In the genomic region with DNA sequence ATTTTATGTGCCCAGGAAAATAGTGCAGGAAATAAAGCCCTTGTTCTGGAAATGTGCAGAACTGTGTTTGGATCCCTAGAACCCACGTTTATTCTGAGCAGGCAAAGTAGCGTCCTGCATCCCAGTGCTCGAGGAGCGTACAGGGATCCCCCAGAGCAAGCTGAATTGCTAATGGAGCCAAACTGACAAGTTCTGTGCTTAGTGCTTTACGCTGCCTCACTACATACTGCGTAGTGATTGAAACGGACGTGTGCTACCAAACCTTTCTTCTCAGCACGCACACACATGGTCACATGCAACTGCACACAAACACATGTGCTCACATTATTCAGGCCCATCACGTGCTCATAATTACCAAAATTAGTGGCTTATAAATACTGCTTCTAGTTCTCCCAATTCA, we compare ENCODE assay signal across 20 mouse cellular contexts.
DNase-seq lines count a peak whose midpoint lies in the region; ATAC-seq and TF ChIP-seq lines count a peak whose summit lies in the region.
"Had no signal": no experiment of that assay in that cellular context is flagged by ENCODE, and none has a peak within 500 bp of the region (broad histone marks: within the 10 kb centered on the region; RNA-seq: fewer than 3 reads in every experiment).

No protein-coding gene starts in this region.

- no peak for TF ChIP-seq CTCF in cortical plate, adult 2 months (IDR thresholded peaks at IDR 0.05; ENCODE audit: extremely low read depth, insufficient read depth, low read length)

- H3K27me3 ChIP-seq in heart, embryonic 10.5 days (ENCODE audit: insufficient read depth, poor library complexity, severe bottlenecking): no peaks in the 10 kb centered on the region
- no peaks in the 10 kb centered on the region for H3K27me3 ChIP-seq in midbrain, embryonic 15.5 days (replicated peaks)
- no peaks in the 10 kb centered on the region for H3K27me3 ChIP-seq in midbrain, embryonic 11.5 days (ENCODE audit: control insufficient read depth, insufficient read depth, low read length)
- H3K27me3 ChIP-seq: embryonic facial prominence, embryonic 12.5 days; embryonic facial prominence, embryonic 15.5 days; forebrain, embryonic 15.5 days; hindbrain, embryonic 12.5 days; hindbrain, embryonic 15.5 days had no signal

- H3K4me2 ChIP-seq in midbrain, embryonic 15.5 days: no peak overlapping the region
- no peak overlapping the region for H3K4me2 ChIP-seq in midbrain, embryonic 11.5 days
- H3K4me2 ChIP-seq: embryonic facial prominence, embryonic 12.5 days; embryonic facial prominence, embryonic 15.5 days; forebrain, embryonic 15.5 days; heart, embryonic 11.5 days; hindbrain, embryonic 12.5 days; hindbrain, embryonic 15.5 days had no signal

- no peaks in the 10 kb centered on the region for H3K36me3 ChIP-seq in heart, embryonic 10.5 days
- H3K36me3 ChIP-seq in midbrain, embryonic 15.5 days (replicated peaks): no peaks in the 10 kb centered on the region
- H3K36me3 ChIP-seq in midbrain, embryonic 11.5 days (ENCODE audit: control insufficient read depth, insufficient read depth, low read length): no peaks in the 10 kb centered on the region
- H3K36me3 ChIP-seq: embryonic facial prominence, embryonic 12.5 days; embryonic facial prominence, embryonic 15.5 days; forebrain, embryonic 15.5 days; hindbrain, embryonic 12.5 days; hindbrain, embryonic 15.5 days had no signal

- whole genome bisulfite sequencing in heart, embryonic 10.5 days: 81% methylated on average over 10 of the region's 10 CpGs
- 79% methylated on average over 10 of the region's 10 CpGs for WGBS in midbrain, embryonic 15.5 days
- 90% methylated on average over 10 of the region's 10 CpGs for WGBS in midbrain, embryonic 11.5 days

- no peaks in the 10 kb centered on the region for H3K9me3 ChIP-seq in heart, embryonic 10.5 days
- H3K9me3 ChIP-seq in midbrain, embryonic 15.5 days: no peaks in the 10 kb centered on the region
- H3K9me3 ChIP-seq in midbrain, embryonic 11.5 days (ENCODE audit: control insufficient read depth, low read length): no peaks in the 10 kb centered on the region
- H3K9me3 ChIP-seq: embryonic facial prominence, embryonic 12.5 days; embryonic facial prominence, embryonic 15.5 days; forebrain, embryonic 15.5 days; hindbrain, embryonic 12.5 days; hindbrain, embryonic 15.5 days had no signal

- ATAC-seq in midbrain, embryonic 15.5 days (replicated peaks): peak; percentile 60; the same call in 1 of the 2 replicates
- no peak for ATAC-seq in midbrain, embryonic 11.5 days (ENCODE audit: low FRiP score)
- no peak for ATAC-seq in megakaryocyte, adult 5-6 weeks (ENCODE audit: poor library complexity, severe bottlenecking)
- ATAC-seq: CD4-positive, CD25-positive, alpha-beta regulatory T cell, adult 4 months; forebrain, embryonic 15.5 days had no signal

- H3K4me1 ChIP-seq in heart, embryonic 10.5 days: no peaks in the 10 kb centered on the region
- no peaks in the 10 kb centered on the region for H3K4me1 ChIP-seq in midbrain, embryonic 15.5 days
- no peaks in the 10 kb centered on the region for H3K4me1 ChIP-seq in midbrain, embryonic 11.5 days (ENCODE audit: control insufficient read depth, insufficient read depth, low read length)
- H3K4me1 ChIP-seq in cortical plate, adult 2 months (ENCODE audit: control insufficient read depth, insufficient read depth, low read length): no peaks in the 10 kb centered on the region; the same call in 1 of the 2 replicates
- H3K4me1 ChIP-seq: embryonic facial prominence, embryonic 12.5 days; embryonic facial prominence, embryonic 15.5 days; forebrain, embryonic 15.5 days; hindbrain, embryonic 12.5 days; hindbrain, embryonic 15.5 days had no signal

- no peak for TF ChIP-seq POLR2A in cortical plate, adult 2 months (IDR thresholded peaks at IDR 0.05; ENCODE audit: extremely low read depth, insufficient read depth, low read length)

- no peak overlapping the region for H3K9ac ChIP-seq in midbrain, embryonic 15.5 days
- no peak overlapping the region for H3K9ac ChIP-seq in midbrain, embryonic 11.5 days (ENCODE audit: low read length)
- H3K9ac ChIP-seq: embryonic facial prominence, embryonic 12.5 days; embryonic facial prominence, embryonic 15.5 days; forebrain, embryonic 15.5 days; hindbrain, embryonic 12.5 days; hindbrain, embryonic 15.5 days had no signal

- no peak overlapping the region for H3K4me3 ChIP-seq in heart, embryonic 10.5 days
- H3K4me3 ChIP-seq in midbrain, embryonic 15.5 days: no peak overlapping the region
- H3K4me3 ChIP-seq in midbrain, embryonic 11.5 days (ENCODE audit: low read depth, low read length): no peak overlapping the region
- H3K4me3 ChIP-seq in cortical plate, adult 2 months (ENCODE audit: insufficient read depth, low read length): peak overlapping the region; percentile 30
- H3K4me3 ChIP-seq: embryonic facial prominence, embryonic 12.5 days; embryonic facial prominence, embryonic 15.5 days; forebrain, embryonic 15.5 days; heart, adult 2 months; hindbrain, embryonic 12.5 days; hindbrain, embryonic 15.5 days had no signal

- no peak overlapping the region for H3K27ac ChIP-seq in heart, embryonic 10.5 days
- H3K27ac ChIP-seq in midbrain, embryonic 15.5 days: no peak overlapping the region
- no peak overlapping the region for H3K27ac ChIP-seq in midbrain, embryonic 11.5 days (ENCODE audit: low read depth, low read length)
- H3K27ac ChIP-seq in cortical plate, adult 2 months (ENCODE audit: insufficient read depth, low read length): no peak overlapping the region
- H3K27ac ChIP-seq: embryonic facial prominence, embryonic 12.5 days; embryonic facial prominence, embryonic 15.5 days; forebrain, embryonic 15.5 days; heart, adult 2 months; hindbrain, embryonic 12.5 days; hindbrain, embryonic 15.5 days had no signal

- DNase-seq in heart, adult 11 months: peak; percentile 40
- no peak for DNase-seq in heart, embryonic 10.5 days (ENCODE audit: low spot score)
- no peak for DNase-seq in midbrain, embryonic 11.5 days (ENCODE audit: low spot score, missing footprints)
- DNase-seq: adrenal gland, adult 2 months; adrenal gland, postnatal 14 days; cerebellum, adult 18-20 months; cerebellum, adult 9-10 months; cerebellum, postnatal 14 days; gastrocnemius, postnatal 25 days; heart, adult 2 months had no signal
